Mouse (Mus musculus): Measurements from ENCODE around the gene Olfr680-ps1.
"Not testable (repeated sequence)": the region's sequence is repeated elsewhere in the genome, so short reads cannot be mapped to it uniquely, and the experiment has no call there.

Olfr680-ps1 gene

GRCm38 (mm10) chr7:105092717-105093116 is at the start of gene Olfr680-ps1:
Gene Olfr680-ps1 (minus strand): TSS chr7:105092817.
- ATAC-seq (ENCODE audit: low TSS enrichment): not testable (repeated sequence)

- ATAC-seq (ENCODE audit: low TSS enrichment): no peak
Measured at GRCm38 (mm10) chr7:105141275-105141674, 48.7 kb upstream of the Olfr680-ps1 start.

GRCm38 (mm10) chr7:105116536-105116935 is 23.9 kb upstream of the Olfr680-ps1 start, which contains the start of gene Olfr681:
Gene Olfr681 (plus strand): TSS chr7:105116836.
- no peak for ATAC-seq (ENCODE audit: low TSS enrichment)

GRCm38 (mm10) chr7:105080905-105081304 is 11.7 kb downstream of the Olfr680-ps1 start, which contains the start of gene Olfr679:
Gene Olfr679 (plus strand): TSS chr7:105081205.
- no peak for ATAC-seq (ENCODE audit: low TSS enrichment)

- no peak for ATAC-seq (ENCODE audit: low TSS enrichment)
Measured at GRCm38 (mm10) chr7:105064175-105064574, 28.4 kb downstream of the Olfr680-ps1 start, which contains the start of gene Olfr678. Gene Olfr678 (plus strand): TSS chr7:105064475.

- ATAC-seq (ENCODE audit: low TSS enrichment): no peak
Measured at GRCm38 (mm10) chr7:105058951-105059350, 33.7 kb downstream of the Olfr680-ps1 start.

Data from frontal cortex, adult (tissue).